Mouse (Mus musculus): Measurements from ENCODE around the gene Nrip3. TPM values are rescaled to one million over a fixed set of nuclear protein-coding genes. Genes with fewer than 3 reads are reported as not detected.
A peak's percentile ranks its signal among the peaks of the same experiment; 100 is the strongest.

Gene Nrip3
- total and polyA plus RNA-seq, 3 experiments, result 0.04 TPM; not detected in 2

- Histone ChIP-seq H3K27ac (ENCODE audit: insufficient read depth, low read depth) (no peak overlapping the region), H3K27me3 (replicated peaks) (peaks cover 2% of the 10 kb centered on the region), H3K4me2 (ENCODE audit: insufficient read depth, low read depth, poor library complexity, severe bottlenecking) (no peak overlapping the region), H3K36me3 (replicated peaks in 1 of 2; ENCODE audit: control insufficient read depth in 1 of 2, insufficient read depth in 1 of 2, low read length in 1 of 2) (peaks cover 0 to 7% of the 10 kb centered on the region in 2 experiments), H3K9me3 (replicated peaks; ENCODE audit: low read length) (no peaks in the 10 kb centered on the region), H3K4me1 (ENCODE audit: control insufficient read depth in 1 of 2, insufficient read depth in 2 of 2) (peaks cover 2 to 18% of the 10 kb centered on the region in 2 experiments; a peak in 3 of 4 replicates), H3K9ac (ENCODE audit: insufficient read depth, low read depth) (no peak overlapping the region), H3K4me3 (replicated peaks in 1 of 3; ENCODE audit: low read depth in 2 of 3, low read length in 2 of 3, poor library complexity in 1 of 3) (no peak overlapping the region), H3K79me2 (replicated peaks; ENCODE audit: control insufficient read depth, extremely low read depth, insufficient read depth, poor library complexity, severe bottlenecking) (no peaks in the 10 kb centered on the region)
- in situ Hi-C loops (cut with MboI; ENCODE audit: low pct_ligation_motif_present, low pct_unique_long_range_greater_than_20kb, low sequenced_read_pairs), result no loop called here
- no peak for TF ChIP-seq NRF1 (IDR thresholded peaks at IDR 0.05; ENCODE audit: low read depth, low read length)
- TF ChIP-seq MAFK (IDR thresholded peaks at IDR 0.05; ENCODE audit: insufficient replicate concordance, low read length), result peak; percentile 68; the same call in 1 of the 2 replicates
- dilution Hi-C loops (cut with MboI; ENCODE audit: extremely low pct_ligation_motif_present, extremely low pct_unique_long_range_greater_than_20kb, low sequenced_read_pairs), result no loop called here
- DNase-seq (ENCODE audit: extremely low read depth), result no peak
These were observed 27.8 kb downstream of the Nrip3 start for GRCm38 (mm10) chr7:109754034-109754433.

GRCm38 (mm10) chr7:109752008-109752925 is 29.6 kb downstream of the Nrip3 start, which contains the start of gene Tmem9b:
Gene Tmem9b, minus strand, starts transcription at chr7:109752875.
- H3K4me1 ChIP-seq (ENCODE audit: control insufficient read depth in 1 of 2, insufficient read depth in 2 of 2), result peaks cover 2 to 18% of the 10 kb centered on the region in 2 experiments; a peak in 3 of 4 replicates
- H3K27ac ChIP-seq (ENCODE audit: insufficient read depth, low read depth), result 0 out of 2 replicates have a peak within 1 kb of the TSS, but pooled peaks have one; percentile 11
- H3K4me2 ChIP-seq (ENCODE audit: insufficient read depth, low read depth, poor library complexity, severe bottlenecking), result peak within 1 kb of the TSS; percentile 81
- dilution Hi-C loops (cut with MboI; ENCODE audit: extremely low pct_ligation_motif_present, extremely low pct_unique_long_range_greater_than_20kb, low sequenced_read_pairs), result no loop called here
- in situ Hi-C loops (cut with MboI; ENCODE audit: low pct_ligation_motif_present, low pct_unique_long_range_greater_than_20kb, low sequenced_read_pairs), result no loop called here
- peak; percentile 57 for DNase-seq (ENCODE audit: extremely low read depth)
- H3K79me2 ChIP-seq (replicated peaks; ENCODE audit: control insufficient read depth, extremely low read depth, insufficient read depth, poor library complexity, severe bottlenecking), result no peaks in the 10 kb centered on the region
- no peaks in the 10 kb centered on the region for H3K9me3 ChIP-seq (replicated peaks; ENCODE audit: low read length)
- H3K27me3 ChIP-seq (replicated peaks), result no peaks in the 10 kb centered on the region
- peak within 1 kb of the TSS; percentile 87 to 96 (median 91) for H3K4me3 ChIP-seq (replicated peaks in 1 of 3; ENCODE audit: low read depth in 2 of 3, low read length in 2 of 3, poor library complexity in 1 of 3)
- H3K36me3 ChIP-seq (replicated peaks in 1 of 2; ENCODE audit: control insufficient read depth in 1 of 2, insufficient read depth in 1 of 2, low read length in 1 of 2), result peaks cover 0 to 17% of the 10 kb centered on the region in 2 experiments
- H3K9ac ChIP-seq (ENCODE audit: insufficient read depth, low read depth), result peak within 1 kb of the TSS; percentile 92
- TF ChIP-seq JUN (IDR thresholded peaks at IDR 0.05; ENCODE audit: insufficient read depth, low read depth, low read length) (no peak), TBP (conservative IDR thresholded peaks at IDR 0.05; ENCODE audit: low read depth, low read length) (no peak), TCF12 (IDR thresholded peaks at IDR 0.05; ENCODE audit: low read depth, low read length) (no peak), MAZ (IDR thresholded peaks at IDR 0.05; ENCODE audit: low read depth, low read length) (no peak), POLR2A (IDR thresholded peaks at IDR 0.05; ENCODE audit: low read depth, low read length) (peak; percentile 85), ELF1 (IDR thresholded peaks at IDR 0.05; ENCODE audit: low read depth, low read length) (peak; percentile 92), USF2 (conservative IDR thresholded peaks at IDR 0.05; ENCODE audit: low read depth, low read length) (no peak), ZKSCAN1 (IDR thresholded peaks at IDR 0.05; ENCODE audit: borderline replicate concordance, low read depth, low read length) (no peak), RAD21 (IDR thresholded peaks at IDR 0.05; ENCODE audit: low read depth, low read length) (no peak), NRF1 (IDR thresholded peaks at IDR 0.05; ENCODE audit: low read depth, low read length) (peak; percentile 79), BHLHE40 (IDR thresholded peaks at IDR 0.05; ENCODE audit: low read depth, low read length) (peak; percentile 38; the same call in 1 of the 2 replicates), IRF4 (IDR thresholded peaks at IDR 0.05; ENCODE audit: low read depth, low read length) (peak; percentile 18; the same call in 1 of the 2 replicates), EP300 (IDR thresholded peaks at IDR 0.05; ENCODE audit: low read length) (no peak), ZC3H11A (IDR thresholded peaks at IDR 0.05; ENCODE audit: low read depth, low read length) (no peak), ZNF384 (IDR thresholded peaks at IDR 0.05; ENCODE audit: low read depth, low read length) (no peak), POLR2AphosphoS2 (IDR thresholded peaks at IDR 0.05; ENCODE audit: low read depth, low read length) (no peak), SIN3A (IDR thresholded peaks at IDR 0.05; ENCODE audit: low read length) (peak; percentile 80), MXI1 (IDR thresholded peaks at IDR 0.05; ENCODE audit: low read depth, low read length) (0 out of 2 replicates have a peak, but pooled peaks have one; percentile 21), PAX5 (IDR thresholded peaks at IDR 0.05; ENCODE audit: low read length) (no peak), SMC3 (IDR thresholded peaks at IDR 0.05; ENCODE audit: low read depth, low read length) (no peak), KAT2A (IDR thresholded peaks at IDR 0.05; ENCODE audit: insufficient replicate concordance, low read length) (peak; percentile 73; the same call in 1 of the 2 replicates), ZMIZ1 (IDR thresholded peaks at IDR 0.05; ENCODE audit: low read depth, low read length) (peak; percentile 90), MEF2A (IDR thresholded peaks at IDR 0.05; ENCODE audit: borderline replicate concordance, low read depth, low read length) (peak; percentile 25; the same call in 1 of the 2 replicates), CHD1 (IDR thresholded peaks at IDR 0.05; ENCODE audit: low read depth, low read length) (no peak), MAX (IDR thresholded peaks at IDR 0.05; ENCODE audit: low read length) (peak; percentile 17; the same call in 1 of the 2 replicates), HCFC1 (IDR thresholded peaks at IDR 0.05; ENCODE audit: low read depth, low read length) (peak; percentile 79), GABPA (IDR thresholded peaks at IDR 0.05; ENCODE audit: insufficient replicate concordance, low read depth, low read length) (no peak), UBTF (IDR thresholded peaks at IDR 0.05; ENCODE audit: low read depth, low read length) (no peak), CHD2 (IDR thresholded peaks at IDR 0.05; ENCODE audit: low read length) (no peak; the same call in 1 of the 2 replicates)
